Mouse (Mus musculus) layer of hippocampus, adult 2 months (tissue): Measurements from ENCODE around the gene Skap1. TPM values are rescaled to one million over a fixed set of nuclear protein-coding genes. Genes with fewer than 3 reads are reported as not detected.

Source experiments
- DNase-seq, 2 experiments: peaks; one replicate each; pipeline ENCODE4 v3.0.0; 2022; ENCODE audit warnings: low spot score in 2 of 2
- H3K27ac ChIP-seq: fragments of 200-600 bp; 2 replicates; pipeline ENCODE4 v1.8.1; 2022
- H3K4me3 ChIP-seq: fragments of 200-600 bp; 2 replicates; pipeline ENCODE4 v1.8.1; 2022; ENCODE audit warnings: mild to moderate bottlenecking
- CTCF ChIP-seq: fragments of 200-600 bp; conservative IDR thresholded peaks from 2 replicates; pipeline ENCODE4 v1.8.1; 2022; ENCODE audit warnings: antibody characterized with exemption, mild to moderate bottlenecking, moderate library complexity
- total RNA-seq, 2 experiments: library from RNA; stranded (reverse); gene quantifications; 2 replicates each; pipeline ENCODE4 v1.2.3; 2021

Gene Skap1
- total RNA-seq, 2 experiments from 2014 or later: 1.0 to 1.2 TPM

- H3K27ac ChIP-seq: no peak overlapping the region
- no peak for DNase-seq
- no peak for TF ChIP-seq CTCF
- no peak overlapping the region for H3K4me3 ChIP-seq
Measured at GRCm38 (mm10) chr11:96483179-96483578, 18.8 kb downstream of the Skap1 start.

GRCm38 (mm10) chr11:96498481-96498880 lies 34.1 kb downstream of the Skap1 start:
- H3K4me3 ChIP-seq: no peak overlapping the region
- no peak for DNase-seq
- no peak for TF ChIP-seq CTCF
- no peak overlapping the region for H3K27ac ChIP-seq

- TF ChIP-seq CTCF: no peak
- Histone ChIP-seq H3K4me3 (no peak overlapping the region), H3K27ac (0 out of 2 replicates have a peak overlapping the region, but pooled peaks have one; percentile 18)
- peak; percentile 42 to 76 for DNase-seq
Measured at GRCm38 (mm10) chr11:96501042-96501441, 36.6 kb downstream of the Skap1 start.

- no peak overlapping the region for H3K4me3 ChIP-seq
- no peak overlapping the region for H3K27ac ChIP-seq
- TF ChIP-seq CTCF: no peak
- no peak for DNase-seq
Measured at GRCm38 (mm10) chr11:96502948-96503347, 38.6 kb downstream of the Skap1 start.

- TF ChIP-seq CTCF: no peak
- no peak for DNase-seq
- H3K4me3 ChIP-seq: no peak overlapping the region
- H3K27ac ChIP-seq: no peak overlapping the region
Measured at GRCm38 (mm10) chr11:96504509-96505119, 40.2 kb downstream of the Skap1 start.

GRCm38 (mm10) chr11:96505841-96506240 lies 41.4 kb downstream of the Skap1 start:
- TF ChIP-seq CTCF: no peak
- no peak overlapping the region for H3K27ac ChIP-seq
- H3K4me3 ChIP-seq: no peak overlapping the region
- no peak for DNase-seq

- no peak for TF ChIP-seq CTCF
Measured at GRCm38 (mm10) chr11:96515164-96515563, 50.8 kb downstream of the Skap1 start.

GRCm38 (mm10) chr11:96524541-96524940 lies 60.1 kb downstream of the Skap1 start:
- H3K4me3 ChIP-seq: no peak overlapping the region
- no peak for DNase-seq
- no peak for TF ChIP-seq CTCF

More at GRCm38 (mm10) chr11:96515164-96515563, 50.8 kb downstream of the Skap1 start:
- DNase-seq: no peak
- Histone ChIP-seq H3K27ac (no peak overlapping the region), H3K4me3 (no peak overlapping the region)

GRCm38 (mm10) chr11:96526137-96526621 lies 61.8 kb downstream of the Skap1 start:
- Histone ChIP-seq H3K27ac (no peak overlapping the region), H3K4me3 (peak overlapping the region; percentile 36)
- DNase-seq: no peak
- no peak for TF ChIP-seq CTCF

More at GRCm38 (mm10) chr11:96524541-96524940, 60.1 kb downstream of the Skap1 start:
- no peak overlapping the region for H3K27ac ChIP-seq

- Histone ChIP-seq H3K27ac (no peak overlapping the region), H3K4me3 (no peak overlapping the region)
- no peak for TF ChIP-seq CTCF
- DNase-seq: no peak
Measured at GRCm38 (mm10) chr11:96531757-96532433, 67.5 kb downstream of the Skap1 start.

- Histone ChIP-seq H3K4me3 (no peak overlapping the region), H3K27ac (no peak overlapping the region)
- TF ChIP-seq CTCF: peak; percentile 39
- DNase-seq: no peak
Measured at GRCm38 (mm10) chr11:96534531-96534930, 70.1 kb downstream of the Skap1 start.

- DNase-seq: peak in 1 of 2 experiments; percentile 21
- no peak overlapping the region; the same call in 1 of the 2 replicates for H3K27ac ChIP-seq
- H3K4me3 ChIP-seq: no peak overlapping the region
- peak; percentile 90 for TF ChIP-seq CTCF
Measured at GRCm38 (mm10) chr11:96536146-96536545, 71.8 kb downstream of the Skap1 start.

- no peak for TF ChIP-seq CTCF
- DNase-seq: no peak
- Histone ChIP-seq H3K4me3 (no peak overlapping the region), H3K27ac (no peak overlapping the region)
Measured at GRCm38 (mm10) chr11:96542003-96542402, 77.6 kb downstream of the Skap1 start.

GRCm38 (mm10) chr11:96542561-96542960 lies 78.2 kb downstream of the Skap1 start:
- Histone ChIP-seq H3K4me3 (no peak overlapping the region), H3K27ac (no peak overlapping the region)
- DNase-seq: no peak
- TF ChIP-seq CTCF: no peak
